In genomic region chr12:15800914-15801570, GRCm38 (mm10) we compare ENCODE assay signal across 9 mouse cellular contexts. TPM values are rescaled to one million over a fixed set of nuclear protein-coding genes. Genes with fewer than 3 reads are reported as not detected.
DNase-seq lines count a peak whose midpoint lies in the region; ATAC-seq and TF ChIP-seq lines count a peak whose summit lies in the region.
"Had no signal": no experiment of that assay in that cellular context is flagged by ENCODE, and none has a peak within 500 bp of the region (broad histone marks: within the 10 kb centered on the region; RNA-seq: fewer than 3 reads in every experiment).

No protein-coding gene starts in this region.

- H3K4me2 ChIP-seq in forebrain, embryonic 13.5 days, result peak overlapping the region; percentile 1; the same call in 1 of the 2 replicates
- H3K4me2 ChIP-seq in embryonic facial prominence, embryonic 13.5 days, result 0 out of 2 replicates have a peak overlapping the region, but pooled peaks have one; percentile 14
- 0 out of 2 replicates have a peak overlapping the region, but pooled peaks have one; percentile 4 for H3K4me2 ChIP-seq in hindbrain, embryonic 14.5 days (replicated peaks)
- peak overlapping the region; percentile 22 for H3K4me2 ChIP-seq in myocyte (ENCODE audit: low read depth)

- no peak overlapping the region for H3K4me3 ChIP-seq in forebrain, embryonic 13.5 days
- H3K4me3 ChIP-seq in forebrain, embryonic 10.5 days, result no peak overlapping the region
- H3K4me3 ChIP-seq in embryonic facial prominence, embryonic 13.5 days, result no peak overlapping the region
- no peak overlapping the region for H3K4me3 ChIP-seq in hindbrain, embryonic 14.5 days (replicated peaks; ENCODE audit: low read length)
- no peak overlapping the region for H3K4me3 ChIP-seq in myocyte

- no peaks in the 10 kb centered on the region for H3K27me3 ChIP-seq in forebrain, embryonic 13.5 days
- H3K27me3 ChIP-seq in forebrain, embryonic 10.5 days (ENCODE audit: poor library complexity, severe bottlenecking), result no peaks in the 10 kb centered on the region
- no peaks in the 10 kb centered on the region for H3K27me3 ChIP-seq in embryonic facial prominence, embryonic 13.5 days
- no peaks in the 10 kb centered on the region for H3K27me3 ChIP-seq in hindbrain, embryonic 14.5 days (ENCODE audit: control insufficient read depth, insufficient read depth, low read length)
- no peaks in the 10 kb centered on the region for H3K27me3 ChIP-seq in myocyte (ENCODE audit: control insufficient read depth, insufficient read depth, insufficient read length)

- peak overlapping the region; percentile 22 for H3K27ac ChIP-seq in forebrain, embryonic 13.5 days
- H3K27ac ChIP-seq in forebrain, embryonic 10.5 days, result no peak overlapping the region
- no peak overlapping the region for H3K27ac ChIP-seq in embryonic facial prominence, embryonic 13.5 days
- H3K27ac ChIP-seq in hindbrain, embryonic 14.5 days, result no peak overlapping the region

- 56% methylated on average over 9 of the region's 9 CpGs for WGBS in forebrain, embryonic 13.5 days
- 61% methylated on average over 9 of the region's 9 CpGs for WGBS in forebrain, embryonic 10.5 days
- 28% methylated on average over 9 of the region's 9 CpGs for WGBS in embryonic facial prominence, embryonic 13.5 days
- WGBS in hindbrain, embryonic 14.5 days, result 62% methylated on average over 9 of the region's 9 CpGs

- TF ChIP-seq POLR2A in myocyte (IDR thresholded peaks at IDR 0.05; ENCODE audit: insufficient read length, low read depth), result no peak

- H3K9me3 ChIP-seq in forebrain, embryonic 13.5 days (replicated peaks), result no peaks in the 10 kb centered on the region
- no peaks in the 10 kb centered on the region for H3K9me3 ChIP-seq in forebrain, embryonic 10.5 days
- H3K9me3 ChIP-seq in embryonic facial prominence, embryonic 13.5 days, result no peaks in the 10 kb centered on the region
- no peaks in the 10 kb centered on the region for H3K9me3 ChIP-seq in hindbrain, embryonic 14.5 days (ENCODE audit: control insufficient read depth, low read length)

- no peak overlapping the region for H3K9ac ChIP-seq in forebrain, embryonic 13.5 days
- no peak overlapping the region for H3K9ac ChIP-seq in embryonic facial prominence, embryonic 13.5 days
- H3K9ac ChIP-seq in hindbrain, embryonic 14.5 days, result no peak overlapping the region

- peaks cover 96% of the 10 kb centered on the region for H3K36me3 ChIP-seq in forebrain, embryonic 13.5 days (ENCODE audit: poor library complexity, severe bottlenecking)
- H3K36me3 ChIP-seq in forebrain, embryonic 10.5 days (replicated peaks), result peaks cover 95% of the 10 kb centered on the region
- peaks cover 74% of the 10 kb centered on the region for H3K36me3 ChIP-seq in embryonic facial prominence, embryonic 13.5 days
- H3K36me3 ChIP-seq in hindbrain, embryonic 14.5 days (replicated peaks; ENCODE audit: control insufficient read depth, insufficient read depth), result peaks cover 97% of the 10 kb centered on the region
- peaks cover 7% of the 10 kb centered on the region for H3K36me3 ChIP-seq in myocyte (ENCODE audit: control insufficient read depth, insufficient read depth)
- H3K36me3 ChIP-seq: G1E had no signal

- no peaks in the 10 kb centered on the region for H3K79me2 ChIP-seq in myocyte (ENCODE audit: control insufficient read depth, insufficient read depth)

- ATAC-seq in forebrain, embryonic 13.5 days, result peak; percentile 65
- ATAC-seq in embryonic facial prominence, embryonic 13.5 days (ENCODE audit: insufficient number of reproducible peaks, insufficient read depth, low FRiP score, low TSS enrichment, low read depth), result 0 out of 2 replicates have a peak, but pooled peaks have one; percentile 56
- ATAC-seq in hindbrain, embryonic 14.5 days (ENCODE audit: low FRiP score), result no peak; the same call in 1 of the 2 replicates

- DNase-seq in forebrain, embryonic 10.5 days (ENCODE audit: extremely low spot score, low spot score), result no peak
- peak; percentile 6 for DNase-seq in 416B (ENCODE audit: low read depth)
- peak; percentile 38 for DNase-seq in hindbrain, embryonic 14.5 days (ENCODE audit: low spot score)
- no peak for DNase-seq in thymus, adult 18-20 months
- no peak for DNase-seq in adrenal gland, postnatal 25 days

- H3K4me1 ChIP-seq in forebrain, embryonic 13.5 days, result peaks cover 67% of the 10 kb centered on the region
- peaks cover 14% of the 10 kb centered on the region for H3K4me1 ChIP-seq in forebrain, embryonic 10.5 days
- H3K4me1 ChIP-seq in embryonic facial prominence, embryonic 13.5 days, result peaks cover 53% of the 10 kb centered on the region
- peaks cover 66% of the 10 kb centered on the region for H3K4me1 ChIP-seq in hindbrain, embryonic 14.5 days (replicated peaks; ENCODE audit: control insufficient read depth, insufficient read depth, low read length)

- H3ac ChIP-seq in myocyte (ENCODE audit: control insufficient read depth, insufficient read length), result no peak overlapping the region

TF ChIP-seq in myocyte, 11 proteins besides CTCF, POLR2A, EP300 and RAD21:
- no peak for TF ChIP-seq MAX (IDR thresholded peaks at IDR 0.05; ENCODE audit: low read depth)
- no peak for TF ChIP-seq SRF (IDR thresholded peaks at IDR 0.05; ENCODE audit: control insufficient read depth, insufficient read length, low read depth)
- TF ChIP-seq USF1 (IDR thresholded peaks at IDR 0.05; ENCODE audit: low read depth), result no peak
- no peak for TF ChIP-seq TCF12 (IDR thresholded peaks at IDR 0.05; ENCODE audit: insufficient read depth, poor library complexity, severe bottlenecking)
- no peak for TF ChIP-seq POLR2AphosphoS2 (IDR thresholded peaks at IDR 0.05; ENCODE audit: insufficient read length, low read depth)
- TF ChIP-seq REST (IDR thresholded peaks at IDR 0.05; ENCODE audit: insufficient read depth, insufficient read length), result no peak
- TF ChIP-seq MYOG (IDR thresholded peaks at IDR 0.05; ENCODE audit: control insufficient read depth in 1 of 3, insufficient read depth in 1 of 3, insufficient read length in 2 of 3, low read depth in 2 of 3), result no peak
- no peak for TF ChIP-seq E2F4 (IDR thresholded peaks at IDR 0.05; ENCODE audit: insufficient read depth)
- no peak for TF ChIP-seq CEBPB (IDR thresholded peaks at IDR 0.05; ENCODE audit: insufficient read depth, poor library complexity, severe bottlenecking)
- no peak for TF ChIP-seq MYOD1 (IDR thresholded peaks at IDR 0.05; ENCODE audit: control insufficient read depth in 1 of 3, insufficient read length in 2 of 3, low read depth in 2 of 3)
- no peak for TF ChIP-seq TCF3 (IDR thresholded peaks at IDR 0.05; ENCODE audit: insufficient read length, low read depth)

RNA-seq across cellular contexts. Expression of gene Trib2, which starts 15.7 kb away (rescaled TPM):
- 76.6 and 81.6 TPM in 2 replicates for polyA plus RNA-seq in forebrain, embryonic 13.5 days (2015; fragmentation: Nextera tagmentation; extraction: Ambion mirVana)
- polyA plus RNA-seq in forebrain, embryonic 10.5 days (2016; fragmentation: Nextera tagmentation; extraction: Ambion mirVana), result 29.4 and 33.6 TPM in 2 replicates
- polyA plus RNA-seq in embryonic facial prominence, embryonic 13.5 days (2015; fragmentation: Nextera tagmentation; extraction: Ambion mirVana), result 48.2 and 54.7 TPM in 2 replicates
- polyA plus RNA-seq in hindbrain, embryonic 14.5 days (2014; fragmentation: Nextera tagmentation; extraction: Ambion mirVana), result 150 and 174 TPM in 2 replicates
- 0.96 TPM for polyA plus RNA-seq in myocyte (2012; fragmentation: generic; extraction: Trizol)
- 12.3 and 12.9 TPM in 2 replicates for total RNA-seq in adrenal gland, postnatal 25 days (2021)
- polyA plus RNA-seq: G1E had no signal

Comparison
In these comparisons a context has a peak if more than half of its experiments do, and no peak if none do; other contexts are left out.
1. DNase-seq: peak in 416B (single experiment) and hindbrain, embryonic 14.5 days (single experiment); none in forebrain, embryonic 10.5 days (single experiment), thymus, adult 18-20 months (0 of 2) and adrenal gland, postnatal 25 days (single experiment).
2. RNA of gene Trib2, which starts 15.7 kb away (polyA plus RNA-seq): 150 to 174 TPM in hindbrain, embryonic 14.5 days, 76.6 to 81.6 TPM in forebrain, embryonic 13.5 days, 48.2 to 54.7 TPM in embryonic facial prominence, embryonic 13.5 days and 29.4 to 33.6 TPM in forebrain, embryonic 10.5 days; 0.96 TPM in myocyte (single experiment); every median in the first group is over 10 times any median in the second.
3. Peak in every context shown above with its lines, with median percentiles within 50 percentile points of each other: H3K4me2 ChIP-seq.